Mouse (Mus musculus): ENCODE results near the gene Lpp.

DNA sequence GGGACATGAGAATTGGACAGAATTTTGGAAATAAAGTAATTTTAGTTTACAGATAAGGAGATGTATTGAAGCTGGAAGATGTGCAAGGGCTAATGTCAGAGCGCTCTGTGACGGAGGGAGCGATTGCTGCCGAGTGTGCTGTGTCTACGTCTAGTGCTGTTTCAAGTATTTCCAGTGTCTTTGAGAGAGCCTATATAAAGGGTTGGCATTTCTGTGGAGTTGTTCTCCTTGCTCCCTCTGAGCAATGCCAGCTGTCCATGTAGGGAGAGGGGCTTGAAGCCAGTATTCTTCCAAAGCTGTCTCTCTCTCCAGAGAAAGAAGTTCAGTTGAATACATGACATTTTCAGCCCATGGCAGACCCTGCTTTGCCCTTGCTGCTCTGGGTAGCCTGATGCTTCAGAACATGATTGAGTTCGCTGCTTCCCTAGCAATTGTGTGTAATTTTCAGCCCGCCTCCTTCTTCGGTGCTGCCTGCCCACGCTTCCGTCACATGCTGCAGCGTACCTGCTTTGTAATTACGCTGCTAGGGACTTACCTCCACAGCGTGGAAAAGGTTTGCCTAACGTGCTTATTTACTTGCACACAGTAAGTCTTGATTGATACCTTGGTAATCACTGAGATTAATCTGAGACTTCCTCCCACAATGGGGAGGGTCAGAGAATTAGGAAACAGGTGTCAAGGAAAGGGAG lies 207.1 kb downstream of the Lpp start:
- no peak for TF ChIP-seq POLR2A (IDR thresholded peaks at IDR 0.05; ENCODE audit: control insufficient read depth, extremely low read depth, insufficient read depth, low read length, poor library complexity)
- TF ChIP-seq CTCF (IDR thresholded peaks at IDR 0.05; ENCODE audit: borderline replicate concordance, control insufficient read depth, extremely low read depth, insufficient read depth, low read length, poor library complexity): no peak

Data from thymus, adult 2 months (tissue).